Mouse (Mus musculus) brain, embryonic 14.5 days (tissue): ENCODE results near the gene Bcl11b.

ENCODE experiments used
- CTCF ChIP-seq: fragments of 200-500 bp; IDR thresholded peaks from 2 replicates; pipeline ENCODE4 v1.5.1; 2012; ENCODE audit warnings: inconsistent platforms, mild to moderate bottlenecking, moderate library complexity, borderline replicate concordance; ENCODE audit not compliant: insufficient read depth, insufficient read length; ENCODE audit errors: extremely low read depth
- POLR2A ChIP-seq: fragments of 200-500 bp; IDR thresholded peaks from 2 replicates; pipeline ENCODE4 v1.6.1; 2012; ENCODE audit warnings: mild to moderate bottlenecking, inconsistent platforms, borderline replicate concordance; ENCODE audit not compliant: poor library complexity, insufficient read depth, insufficient read length, severe bottlenecking; ENCODE audit errors: extremely low read depth

- TF ChIP-seq POLR2A: no peak
- TF ChIP-seq CTCF: no peak
Observed at GRCm38 (mm10) chr12:107868291-107868690, 135.1 kb downstream of the Bcl11b start.
